In the genomic region with DNA sequence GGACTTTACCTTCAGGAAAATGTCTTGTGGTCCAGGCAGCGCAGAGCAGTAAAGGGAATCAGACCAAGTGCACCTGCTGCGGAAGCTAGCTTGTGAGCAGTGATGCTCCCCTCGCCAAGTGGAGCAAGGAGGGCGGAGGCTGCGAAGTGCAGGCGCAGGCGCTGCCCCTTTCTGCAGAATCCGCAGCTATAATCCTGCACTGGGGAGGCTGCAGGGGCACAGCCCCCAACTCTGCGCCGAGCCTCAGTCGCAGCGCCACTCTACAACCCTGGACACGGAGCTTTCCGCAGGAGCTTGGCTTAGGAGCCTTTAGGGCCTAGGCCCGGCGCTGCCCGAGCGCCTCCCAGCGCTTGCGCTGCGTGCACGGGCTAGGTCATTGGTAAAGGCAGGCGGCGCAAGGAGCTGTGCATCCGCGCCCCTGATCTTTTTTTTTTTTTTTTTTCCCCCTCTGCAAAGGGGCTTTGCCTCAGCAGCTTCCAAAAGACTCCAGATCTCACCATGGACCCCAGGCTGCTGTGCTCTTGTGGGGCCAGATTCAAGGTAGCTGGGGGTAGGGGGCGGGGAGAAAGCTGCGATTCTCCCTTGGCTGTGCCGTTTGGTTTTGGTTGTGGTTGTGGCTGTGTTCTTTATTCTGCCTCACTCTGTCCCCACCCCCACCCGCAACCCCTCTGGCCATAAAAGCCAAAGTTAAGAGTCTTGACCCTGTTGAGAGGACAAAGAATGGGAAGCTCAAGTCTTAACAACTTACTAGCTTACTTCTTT, we compare ENCODE assay signal across 10 mouse cellular contexts. TPM values are rescaled to one million over a fixed set of nuclear protein-coding genes. Genes with fewer than 3 reads are reported as not detected.
DNase-seq lines count a peak whose midpoint lies in the region; TF ChIP-seq lines count a peak whose summit lies in the region.
"Had no signal": no experiment of that assay in that cellular context is flagged by ENCODE, and none has a peak within 500 bp of the region (broad histone marks: within the 10 kb centered on the region; RNA-seq: fewer than 3 reads in every experiment).

No protein-coding gene starts in this region.

- DNase-seq in kidney, adult 2 months, result peak; percentile 3
- DNase-seq in kidney, adult 9 months, result no peak
- DNase-seq in cerebellum, postnatal 25 days, result peak; percentile 71 to 76
- peak; percentile 44 to 52 for DNase-seq in frontal cortex, postnatal 36 days (ENCODE audit: low spot score in 2 of 2)
- peak; percentile 37 to 51 for DNase-seq in layer of hippocampus, postnatal 36 days
- peak; percentile 34 for DNase-seq in neural tube, embryonic 10.5 days (ENCODE audit: extremely low spot score, low spot score)
- DNase-seq in thymus, postnatal 36 days, result no peak
- DNase-seq in gastrocnemius, adult 2 months, result no peak

- whole genome bisulfite sequencing in kidney, adult 2 months, result 1% methylated on average over 30 of the region's 30 CpGs

- TF ChIP-seq POLR2A in kidney, adult 2 months (IDR thresholded peaks at IDR 0.05; ENCODE audit: low read depth, low read length), result no peak

- peak overlapping the region; percentile 37; the same call in 1 of the 2 replicates for H3K4me3 ChIP-seq in kidney, adult 2 months (ENCODE audit: insufficient read depth, low read depth, low read length)
- no peak overlapping the region for H3K4me3 ChIP-seq in gastrocnemius, adult 2 months

- H3K27ac ChIP-seq in kidney, adult 2 months (ENCODE audit: insufficient read depth, low read depth, low read length), result no peak overlapping the region
- no peak overlapping the region for H3K27ac ChIP-seq in gastrocnemius, adult 2 months

- no peaks in the 10 kb centered on the region for H3K36me3 ChIP-seq in kidney, adult 2 months (ENCODE audit: control insufficient read depth, insufficient read depth, low read length)

- intact Hi-C loops in gastrocnemius, adult 2 months (cut with DNase I), result no loop called here

- H3K27me3 ChIP-seq in kidney, adult 2 months (replicated peaks; ENCODE audit: control insufficient read depth, insufficient read depth, low read length), result no peaks in the 10 kb centered on the region
- H3K27me3 ChIP-seq: CH12.LX had no signal

- H3K4me1 ChIP-seq in kidney, adult 2 months (ENCODE audit: control insufficient read depth, insufficient read depth, low read length), result no peaks in the 10 kb centered on the region

- no peak for TF ChIP-seq CTCF in kidney, adult 2 months (conservative IDR thresholded peaks at IDR 0.05; ENCODE audit: insufficient read depth, insufficient read length, low read depth, low read length)
- TF ChIP-seq CTCF in gastrocnemius, adult 2 months (IDR thresholded peaks at IDR 0.05), result no peak

RNA-seq across cellular contexts. Expression of gene AU022751, which starts 9.0 kb away (rescaled TPM):
- polyA plus RNA-seq in kidney, adult 2 months (2012; rRNA removed), result not detected in 2 replicates
- total RNA-seq in layer of hippocampus, postnatal 36 days (2021), result 1 to 10 TPM in 1 of 2 experiments, under 1 TPM in 1; 0.80 to 1.4 TPM
- total RNA-seq in gastrocnemius, adult 2 months (2021), result not detected
- total RNA-seq: CH12.LX; hematopoietic stem cell, adult 5-6 weeks had no signal

RNA-seq across cellular contexts. Expression of gene Nudt11, which starts 44.9 kb away (rescaled TPM):
- 0.84 TPM in 2 replicates for polyA plus RNA-seq in kidney, adult 2 months (2012; rRNA removed)
- 10 to 100 TPM; 30.6 to 32.2 TPM for total RNA-seq in layer of hippocampus, postnatal 36 days (2021)
- total RNA-seq in gastrocnemius, adult 2 months (2021), result 1 to 10 TPM in 1 of 2 experiments, under 1 TPM in 1; 0.59 to 1.0 TPM
- total RNA-seq: CH12.LX had no signal

Comparison
In these comparisons a context has a peak if more than half of its experiments do, and no peak if none do; other contexts are left out.
1. DNase-seq: peak in kidney, adult 2 months (single experiment), cerebellum, postnatal 25 days (2 of 2), frontal cortex, postnatal 36 days (2 of 2), layer of hippocampus, postnatal 36 days (2 of 2) and neural tube, embryonic 10.5 days (single experiment); none in kidney, adult 9 months (single experiment), thymus, postnatal 36 days (0 of 2) and gastrocnemius, adult 2 months (single experiment).
2. RNA of gene Nudt11, which starts 44.9 kb away (total RNA-seq): 30.6 to 32.2 TPM in layer of hippocampus, postnatal 36 days; 0.59 to 1.0 TPM in gastrocnemius, adult 2 months; every median in the first group is over 10 times any median in the second.